Mouse (Mus musculus) neural tube, embryonic 15.5 days (tissue): ENCODE measurements at regions not wholly inside any gene's neighbourhood (a gene's known extent, or its start where the extent isn't known, plus 50 kb on each side); places are given as distances from the start of the nearest gene placed in this dataset.

Experiments
- ATAC-seq: fragments of 200-750 bp; cut with Nextera tagmentation; 2 replicates; pipeline ENCODE4 v1.8.0; 2017; ENCODE audit warnings: mild to moderate bottlenecking, moderate TSS enrichment, moderate library complexity; ENCODE audit not compliant: low FRiP score
- H3K27ac ChIP-seq: fragments of 300-500 bp; sonication (generic); replicated peaks from 2 replicates; pipeline ENCODE4 v1.5.1; 2015; ENCODE audit warnings: mild to moderate bottlenecking, inconsistent platforms
- H3K27me3 ChIP-seq: fragments of 300-500 bp; sonication (generic); replicated peaks from 2 replicates; pipeline ENCODE4 v1.6.1; 2015; ENCODE audit warnings: inconsistent platforms
- H3K36me3 ChIP-seq: fragments of 300-500 bp; sonication (generic); 2 replicates; pipeline ENCODE4 v1.6.1; 2015; ENCODE audit warnings: inconsistent platforms
- H3K4me1 ChIP-seq: fragments of 300-500 bp; sonication (generic); 2 replicates; pipeline ENCODE4 v1.6.1; 2015; ENCODE audit warnings: inconsistent platforms
- H3K4me2 ChIP-seq: fragments of 300-500 bp; sonication (generic); 2 replicates; pipeline ENCODE4 v1.6.1; 2015; ENCODE audit warnings: inconsistent platforms, mild to moderate bottlenecking, moderate library complexity
- H3K4me3 ChIP-seq: fragments of 300-500 bp; sonication (generic); replicated peaks from 2 replicates; pipeline ENCODE4 v1.5.1; 2015; ENCODE audit warnings: mild to moderate bottlenecking, inconsistent platforms
- H3K9ac ChIP-seq: fragments of 300-500 bp; sonication (generic); replicated peaks from 2 replicates; pipeline ENCODE4 v1.6.1; 2015; ENCODE audit warnings: mild to moderate bottlenecking, inconsistent platforms
- H3K9me3 ChIP-seq: fragments of 300-500 bp; sonication (generic); replicated peaks from 2 replicates; pipeline ENCODE4 v1.6.1; 2016; ENCODE audit warnings: inconsistent platforms
- WGBS: fragments of 180-500 bp; shearing (Covaris S2); methylation state at CpG from one replicate; pipeline ENCODE4 v1.1.7; 2015; ENCODE audit warnings: mixed read lengths; 5-methylcytosine and 5-hydroxymethylcytosine counted together

GRCm38 (mm10) chr4:12620059-12620755 is 448.4 kb upstream of the Fam92a start:
- 35% methylated on average over 4 of the region's 4 CpGs for WGBS

GRCm38 (mm10) chr4:12616665-12617064 is 444.9 kb upstream of the Fam92a start:
- Histone ChIP-seq H3K4me2 (no peak overlapping the region), H3K9ac (no peak overlapping the region), H3K27me3 (no peaks in the 10 kb centered on the region), H3K4me1 (no peaks in the 10 kb centered on the region), H3K4me3 (no peak overlapping the region), H3K36me3 (no peaks in the 10 kb centered on the region), H3K27ac (no peak overlapping the region), H3K9me3 (no peaks in the 10 kb centered on the region)
- no peak for ATAC-seq
- WGBS: 90% methylated on average over 5 of the region's 5 CpGs

More at GRCm38 (mm10) chr4:12620059-12620755, 448.4 kb upstream of the Fam92a start:
- Histone ChIP-seq H3K4me2 (no peak overlapping the region), H3K4me1 (no peaks in the 10 kb centered on the region), H3K9ac (no peak overlapping the region), H3K36me3 (no peaks in the 10 kb centered on the region), H3K27ac (no peak overlapping the region), H3K9me3 (no peaks in the 10 kb centered on the region), H3K27me3 (no peaks in the 10 kb centered on the region), H3K4me3 (no peak overlapping the region)
- no peak for ATAC-seq

GRCm38 (mm10) chr4:12611511-12611910 is 439.7 kb upstream of the Fam92a start:
- H3K27ac ChIP-seq: no peak overlapping the region
- H3K4me2 ChIP-seq: no peak overlapping the region
- no peaks in the 10 kb centered on the region for H3K9me3 ChIP-seq
- H3K36me3 ChIP-seq: no peaks in the 10 kb centered on the region
- H3K4me3 ChIP-seq: no peak overlapping the region
- no peak overlapping the region for H3K9ac ChIP-seq
- 59% methylated on average over 5 of the region's 5 CpGs for WGBS
- H3K27me3 ChIP-seq: no peaks in the 10 kb centered on the region
- no peaks in the 10 kb centered on the region for H3K4me1 ChIP-seq
- ATAC-seq: no peak

- Histone ChIP-seq H3K27me3 (no peaks in the 10 kb centered on the region), H3K36me3 (no peaks in the 10 kb centered on the region), H3K4me3 (no peak overlapping the region), H3K4me1 (no peaks in the 10 kb centered on the region), H3K27ac (no peak overlapping the region), H3K9me3 (no peaks in the 10 kb centered on the region), H3K9ac (no peak overlapping the region), H3K4me2 (no peak overlapping the region)
- 73% methylated on average over 15 of the region's 15 CpGs for WGBS
- ATAC-seq: no peak
Observed at GRCm38 (mm10) chr4:12601165-12601919, 429.5 kb upstream of the Fam92a start.

- H3K4me2 ChIP-seq: no peak overlapping the region
- H3K4me1 ChIP-seq: no peaks in the 10 kb centered on the region
- ATAC-seq: no peak
- no peak overlapping the region for H3K27ac ChIP-seq
- no peaks in the 10 kb centered on the region for H3K27me3 ChIP-seq
- WGBS: 74% methylated on average over 10 of the region's 10 CpGs
- no peak overlapping the region for H3K9ac ChIP-seq
- no peaks in the 10 kb centered on the region for H3K9me3 ChIP-seq
- H3K36me3 ChIP-seq: no peaks in the 10 kb centered on the region
- no peak overlapping the region for H3K4me3 ChIP-seq
Observed at GRCm38 (mm10) chr4:12595801-12596515, 424.1 kb upstream of the Fam92a start.

GRCm38 (mm10) chr4:12592973-12593372 is 421.2 kb upstream of the Fam92a start:
- Histone ChIP-seq H3K9ac (no peak overlapping the region), H3K36me3 (no peaks in the 10 kb centered on the region), H3K27me3 (no peaks in the 10 kb centered on the region), H3K4me2 (no peak overlapping the region), H3K9me3 (no peaks in the 10 kb centered on the region), H3K27ac (no peak overlapping the region), H3K4me3 (no peak overlapping the region), H3K4me1 (no peaks in the 10 kb centered on the region)
- no peak for ATAC-seq
- 57% methylated on average over 3 of the region's 3 CpGs for WGBS

GRCm38 (mm10) chr4:12578102-12578501 is 406.3 kb upstream of the Fam92a start:
- no peak overlapping the region for H3K4me3 ChIP-seq
- 52% methylated on average over 4 of the region's 4 CpGs for WGBS
- no peak overlapping the region for H3K27ac ChIP-seq
- H3K4me1 ChIP-seq: no peaks in the 10 kb centered on the region
- no peak overlapping the region for H3K9ac ChIP-seq
- H3K36me3 ChIP-seq: no peaks in the 10 kb centered on the region
- no peak overlapping the region for H3K4me2 ChIP-seq
- H3K27me3 ChIP-seq: no peaks in the 10 kb centered on the region
- ATAC-seq: no peak
- no peaks in the 10 kb centered on the region for H3K9me3 ChIP-seq

- H3K4me1 ChIP-seq: peaks cover 4% of the 10 kb centered on the region; the same call in 1 of the 2 replicates
- no peak overlapping the region for H3K27ac ChIP-seq
- H3K27me3 ChIP-seq: no peaks in the 10 kb centered on the region
- no peak overlapping the region for H3K4me3 ChIP-seq
- ATAC-seq: no peak
- H3K36me3 ChIP-seq: no peaks in the 10 kb centered on the region
- no peak overlapping the region for H3K9ac ChIP-seq
- no peaks in the 10 kb centered on the region for H3K9me3 ChIP-seq
- no peak overlapping the region for H3K4me2 ChIP-seq
Observed at GRCm38 (mm10) chr4:12571881-12572280, 400.1 kb upstream of the Fam92a start.

- no peak for ATAC-seq
- Histone ChIP-seq H3K9me3 (no peaks in the 10 kb centered on the region), H3K9ac (no peak overlapping the region), H3K4me2 (no peak overlapping the region), H3K27me3 (no peaks in the 10 kb centered on the region), H3K4me3 (no peak overlapping the region), H3K4me1 (peaks cover 4% of the 10 kb centered on the region; the same call in 1 of the 2 replicates), H3K36me3 (no peaks in the 10 kb centered on the region), H3K27ac (no peak overlapping the region)
- 83% methylated on average over 7 of the region's 7 CpGs for WGBS
Observed at GRCm38 (mm10) chr4:12570689-12571088, 398.9 kb upstream of the Fam92a start.

- Histone ChIP-seq H3K27ac (no peak overlapping the region), H3K9ac (no peak overlapping the region), H3K4me3 (no peak overlapping the region), H3K36me3 (no peaks in the 10 kb centered on the region), H3K9me3 (no peaks in the 10 kb centered on the region), H3K4me1 (peaks cover 4% of the 10 kb centered on the region; the same call in 1 of the 2 replicates), H3K4me2 (no peak overlapping the region), H3K27me3 (no peaks in the 10 kb centered on the region)
- no peak for ATAC-seq
- 20% methylated on average over 5 of the region's 5 CpGs for WGBS
Observed at GRCm38 (mm10) chr4:12567643-12568042, 395.8 kb upstream of the Fam92a start.

- H3K27me3 ChIP-seq: no peaks in the 10 kb centered on the region
- no peak overlapping the region for H3K4me3 ChIP-seq
- H3K27ac ChIP-seq: no peak overlapping the region
- no peak overlapping the region for H3K9ac ChIP-seq
- H3K9me3 ChIP-seq: no peaks in the 10 kb centered on the region
- H3K4me1 ChIP-seq: peaks cover 4% of the 10 kb centered on the region; the same call in 1 of the 2 replicates
- ATAC-seq: no peak
- H3K4me2 ChIP-seq: no peak overlapping the region
- 53% methylated on average over 1 of the region's 1 CpGs for WGBS
- no peaks in the 10 kb centered on the region for H3K36me3 ChIP-seq
Observed at GRCm38 (mm10) chr4:12563016-12563415, 391.2 kb upstream of the Fam92a start.

- WGBS: 60% methylated on average over 3 of the region's 3 CpGs
- no peak overlapping the region for H3K27ac ChIP-seq
- no peak for ATAC-seq
- H3K4me1 ChIP-seq: no peaks in the 10 kb centered on the region
- no peaks in the 10 kb centered on the region for H3K36me3 ChIP-seq
- H3K9ac ChIP-seq: no peak overlapping the region
- no peaks in the 10 kb centered on the region for H3K9me3 ChIP-seq
- H3K4me2 ChIP-seq: no peak overlapping the region
- H3K4me3 ChIP-seq: no peak overlapping the region
- H3K27me3 ChIP-seq: no peaks in the 10 kb centered on the region
Observed at GRCm38 (mm10) chr4:12560546-12560945, 388.7 kb upstream of the Fam92a start.
